Mouse (Mus musculus) CH12.LX (cell line): ENCODE measurements around the gene Timm22. TPM values are rescaled to one million over a fixed set of nuclear protein-coding genes. Genes with fewer than 3 reads are reported as not detected.

Experiments used
- DNase-seq: peaks from one replicate; pipeline ENCODE4 v3.0.0-alpha.2; 2013; ENCODE audit errors: extremely low read depth
- H3K27ac ChIP-seq: 2 replicates; pipeline ENCODE4 v1.5.1; 2012; ENCODE audit warnings: low read depth, mild to moderate bottlenecking, control low read depth, moderate library complexity; ENCODE audit not compliant: insufficient read depth
- H3K27me3 ChIP-seq: replicated peaks from 2 replicates; pipeline ENCODE3; 2012; ENCODE audit warnings: inconsistent platforms
- H3K36me3 ChIP-seq, 2 experiments: replicated peaks in 1 of 2; 2 replicates each; pipeline versions ENCODE3 to v1.6.1; 2012; ENCODE audit warnings: inconsistent platforms in 1 of 2, low read length in 1 of 2, mild to moderate bottlenecking in 1 of 2, mixed read lengths in 1 of 2, moderate library complexity in 1 of 2; ENCODE audit not compliant: control insufficient read depth in 1 of 2, insufficient read depth in 1 of 2
- H3K4me1 ChIP-seq, 2 experiments: 2 replicates each; pipeline ENCODE4 v1.6.1; 2012; ENCODE audit warnings: inconsistent platforms in 1 of 2, moderate library complexity in 1 of 2; ENCODE audit not compliant: insufficient read depth in 2 of 2, control insufficient read depth in 1 of 2
- H3K4me2 ChIP-seq: 2 replicates; pipeline ENCODE4 v1.6.1; 2012; ENCODE audit warnings: low read depth, mild to moderate bottlenecking, control low read depth; ENCODE audit not compliant: poor library complexity, insufficient read depth, severe bottlenecking
- H3K4me3 ChIP-seq, 3 experiments: fragments of 150-350 bp in 1 of 3; sonication (generic) in 1 of 3; replicated peaks in 1 of 3; 2 replicates each; pipeline versions ENCODE3 to v1.5.1; 2011 to 2012; ENCODE audit warnings: low read depth in 2 of 3, low read length in 2 of 3, mild to moderate bottlenecking in 2 of 3, moderate library complexity in 2 of 3, control low read depth in 1 of 3, improper control_type of control experiment in 1 of 3, inconsistent platforms in 1 of 3, mixed read lengths in 1 of 3; ENCODE audit not compliant: poor library complexity in 1 of 3
- H3K79me2 ChIP-seq: replicated peaks from 2 replicates; pipeline ENCODE4 v1.6.1; 2012; ENCODE audit warnings: mild to moderate bottlenecking, moderate library complexity; ENCODE audit not compliant: control insufficient read depth, poor library complexity, insufficient read depth, severe bottlenecking; ENCODE audit errors: extremely low read depth
- H3K9ac ChIP-seq: 2 replicates; pipeline ENCODE4 v1.6.1; 2012; ENCODE audit warnings: low read depth, mild to moderate bottlenecking, control low read depth, moderate library complexity; ENCODE audit not compliant: insufficient read depth
- H3K9me3 ChIP-seq: replicated peaks from 2 replicates; pipeline ENCODE3; 2012; ENCODE audit warnings: low read length, inconsistent platforms, mixed read lengths
- BHLHE40 ChIP-seq: IDR thresholded peaks from 2 replicates; pipeline ENCODE4 v1.6.1; 2011; ENCODE audit warnings: mild to moderate bottlenecking, low read depth, low read length, improper control_type of control experiment
- CHD2 ChIP-seq: IDR thresholded peaks from 2 replicates; pipeline ENCODE4 v1.6.1; 2011; ENCODE audit warnings: low read length, improper control_type of control experiment
- CTCF ChIP-seq, 2 experiments: IDR thresholded peaks in 1 of 2; conservative IDR thresholded peaks in 1 of 2; 2 replicates each; pipeline ENCODE4 v1.5.1; 2011 to 2012; ENCODE audit warnings: low read depth in 2 of 2, low read length in 2 of 2, improper control_type of control experiment in 1 of 2, inconsistent platforms in 1 of 2, mild to moderate bottlenecking in 1 of 2, moderate library complexity in 1 of 2
- ELF1 ChIP-seq: IDR thresholded peaks from 2 replicates; pipeline ENCODE4 v1.6.1; 2014; ENCODE audit warnings: low read depth, mild to moderate bottlenecking, inconsistent platforms, low read length, improper control_type of control experiment
- ETS1 ChIP-seq: conservative IDR thresholded peaks from 2 replicates; pipeline ENCODE4 v1.6.1; 2012; ENCODE audit warnings: low read depth, mild to moderate bottlenecking, inconsistent platforms, low read length, improper control_type of control experiment, moderate library complexity
- HCFC1 ChIP-seq: IDR thresholded peaks from 2 replicates; pipeline ENCODE4 v1.6.1; 2012; ENCODE audit warnings: low read depth, mild to moderate bottlenecking, inconsistent platforms, low read length, improper control_type of control experiment
- IRF4 ChIP-seq: IDR thresholded peaks from 2 replicates; pipeline ENCODE4 v1.6.1; 2014; ENCODE audit warnings: low read depth, mild to moderate bottlenecking, inconsistent platforms, low read length, improper control_type of control experiment
- JUN ChIP-seq: IDR thresholded peaks from 2 replicates; pipeline ENCODE4 v1.6.1; 2011; ENCODE audit warnings: low read depth, mild to moderate bottlenecking, low read length, improper control_type of control experiment, moderate library complexity; ENCODE audit not compliant: insufficient read depth
- MAFK ChIP-seq: IDR thresholded peaks from 2 replicates; pipeline ENCODE4 v1.6.1; 2011; ENCODE audit warnings: low read length, improper control_type of control experiment; ENCODE audit not compliant: insufficient replicate concordance
- MAX ChIP-seq: IDR thresholded peaks from 2 replicates; pipeline ENCODE4 v1.6.1; 2011; ENCODE audit warnings: low read length, improper control_type of control experiment
- MAZ ChIP-seq: IDR thresholded peaks from 2 replicates; pipeline ENCODE4 v1.6.1; 2012; ENCODE audit warnings: low read depth, mild to moderate bottlenecking, inconsistent platforms, low read length, improper control_type of control experiment, moderate library complexity
- RAD21 ChIP-seq: IDR thresholded peaks from 2 replicates; pipeline ENCODE4 v1.6.1; 2011; ENCODE audit warnings: low read depth, mild to moderate bottlenecking, low read length, improper control_type of control experiment, moderate library complexity
- SMC3 ChIP-seq: IDR thresholded peaks from 2 replicates; pipeline ENCODE4 v1.6.1; 2011; ENCODE audit warnings: low read depth, low read length, improper control_type of control experiment
- TCF12 ChIP-seq: IDR thresholded peaks from 2 replicates; pipeline ENCODE4 v1.6.1; 2014; ENCODE audit warnings: low read depth, mild to moderate bottlenecking, inconsistent platforms, low read length, improper control_type of control experiment
- USF2 ChIP-seq: conservative IDR thresholded peaks from 2 replicates; pipeline ENCODE4 v1.6.1; 2011; ENCODE audit warnings: low read depth, low read length, improper control_type of control experiment
- ZKSCAN1 ChIP-seq: IDR thresholded peaks from 2 replicates; pipeline ENCODE4 v1.6.1; 2012; ENCODE audit warnings: low read depth, inconsistent platforms, low read length, improper control_type of control experiment, borderline replicate concordance
- dilution Hi-C: fragments of 300-500 bp; cut with MboI; formaldehyde crosslinking; loops from 2 replicates; pipeline ENCODE4 v1.14.3; 2020; ENCODE audit warnings: low sequenced_read_pairs; ENCODE audit not compliant: extremely low pct_unique_long_range_greater_than_20kb, extremely low pct_ligation_motif_present
- in situ Hi-C: fragments of 300-500 bp; cut with MboI; formaldehyde crosslinking; loops from 3 replicates; pipeline ENCODE4 v1.14.3; 2019; ENCODE audit warnings: low sequenced_read_pairs, low pct_ligation_motif_present, low pct_unique_long_range_greater_than_20kb, mixed read lengths
- polyA plus RNA-seq: library from polyadenylated mRNA; unstranded; fragments of >175 nt; gene quantifications from 2 replicates; pipeline ENCODE4 v1.2.1, GENCODE M21; 2012; ENCODE audit warnings: low read depth; ENCODE audit not compliant: insufficient read length
- total RNA-seq, 2 experiments: library from RNA; depleted of rRNA; stranded (reverse); fragments of 300-350 nt in 1 of 2; fragments of >200 nt in 1 of 2; gene quantifications; 2 replicates each; pipeline ENCODE4 v1.2.3; 2012 to 2014

Timm22 gene
- total and polyA plus RNA-seq, 3 experiments, result 44.6 to 81.4 (median 53.8) TPM

DNA sequence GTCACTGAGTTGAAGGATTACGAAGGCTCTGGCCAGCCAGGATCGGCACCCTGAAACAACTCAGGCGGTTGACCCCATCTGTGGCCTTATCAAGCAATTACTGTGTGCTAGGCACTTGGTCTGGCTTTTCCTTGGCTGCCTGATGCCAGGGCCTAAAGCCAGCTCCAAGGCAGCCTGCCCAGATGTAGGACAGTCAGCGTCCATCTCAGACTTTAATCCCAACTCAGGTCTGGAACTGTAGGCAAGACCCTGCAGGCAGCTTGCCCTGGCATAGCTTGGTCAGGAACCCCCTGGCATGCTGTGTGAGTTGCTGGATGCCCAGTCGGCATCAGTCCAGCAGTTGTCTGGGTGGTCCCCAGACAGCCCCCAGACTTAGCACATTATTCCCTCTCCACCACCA lies 29.3 kb downstream of the Timm22 start:
- Histone ChIP-seq H3K27me3 (no peaks in the 10 kb centered on the region), H3K9ac (no peak overlapping the region)

DNA sequence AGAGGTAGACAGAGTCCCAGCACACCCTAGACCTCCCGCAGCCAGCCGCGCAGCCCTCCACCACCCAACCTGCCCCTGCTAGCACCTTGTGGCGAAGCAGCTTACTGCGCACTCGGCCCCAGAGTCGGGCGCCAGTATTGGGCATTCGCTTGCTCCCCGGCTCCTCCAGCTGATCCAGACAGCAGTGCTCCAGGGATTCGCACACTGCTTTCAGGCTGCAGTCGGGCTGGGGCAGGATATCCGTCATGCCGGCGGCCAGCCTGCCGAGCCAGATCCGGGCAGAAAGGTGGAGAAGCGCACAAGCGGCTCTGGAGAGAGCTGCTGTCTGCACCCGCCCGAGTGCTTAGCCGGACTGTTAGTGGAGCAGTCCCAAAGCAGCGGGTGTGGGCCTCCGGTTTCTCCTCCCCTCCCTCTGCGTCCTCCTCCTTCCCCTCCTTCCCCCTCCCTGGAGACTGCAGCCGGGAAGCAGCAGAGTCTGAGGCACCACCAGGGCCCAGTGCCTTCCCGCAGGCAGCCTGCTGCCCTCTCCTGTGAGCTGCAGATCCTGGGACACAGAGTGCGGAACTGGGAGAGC lies 30.2 kb downstream of the Timm22 start:
- H3K4me2 ChIP-seq, result no peak overlapping the region
- H3K27ac ChIP-seq, result no peak overlapping the region
- no peaks in the 10 kb centered on the region for H3K9me3 ChIP-seq
- no peaks in the 10 kb centered on the region for H3K27me3 ChIP-seq
- H3K36me3 ChIP-seq, result peaks cover 30 to 93% of the 10 kb centered on the region in 2 experiments
- in situ Hi-C loops (no loop called here), dilution Hi-C loops (no loop called here)
- TF ChIP-seq SMC3, result no peak
- no peak for TF ChIP-seq BHLHE40
- no peak for TF ChIP-seq USF2
- no peak for TF ChIP-seq IRF4
- TF ChIP-seq JUN, result no peak
- TF ChIP-seq CTCF (conservative IDR thresholded peaks at IDR 0.05 in 1 of 2, IDR thresholded peaks at IDR 0.05 in 1 of 2; ENCODE audit: low read depth in 2 of 2, low read length in 2 of 2), result no peak
- no peak overlapping the region for H3K9ac ChIP-seq
- no peak overlapping the region for H3K4me3 ChIP-seq
- H3K4me1 ChIP-seq, result peaks cover 0 to 26% of the 10 kb centered on the region in 2 experiments; a peak in 2 of 4 replicates
- DNase-seq, result no peak
- no peaks in the 10 kb centered on the region for H3K79me2 ChIP-seq

More for the DNA sequence above, 29.3 kb downstream of the Timm22 start:
- H3K79me2 ChIP-seq, result no peaks in the 10 kb centered on the region
- peaks cover 30 to 92% of the 10 kb centered on the region in 2 experiments for H3K36me3 ChIP-seq
- TF ChIP-seq MAX (no peak), CHD2 (no peak), TCF12 (no peak), RAD21 (no peak), MAFK (no peak), ELF1 (no peak), ETS1 (no peak), HCFC1 (no peak), MAZ (no peak), ZKSCAN1 (no peak)
- TF ChIP-seq, all 38 proteins: peak for 0
- in situ Hi-C loops, result no loop called here
- Histone ChIP-seq H3K4me3 (no peak overlapping the region), H3K27ac (no peak overlapping the region), H3K4me2 (no peak overlapping the region), H3K4me1 (peaks cover 0 to 26% of the 10 kb centered on the region in 2 experiments; a peak in 2 of 4 replicates), H3K9me3 (no peaks in the 10 kb centered on the region)
- no peak for DNase-seq
- dilution Hi-C loops, result no loop called here
